Mouse (Mus musculus) liver, postnatal 0 days (tissue): Measurements from ENCODE around the gene Pou3f4.

ENCODE experiments used
- CTCF ChIP-seq: sonication (generic); IDR thresholded peaks from 2 replicates; pipeline ENCODE4 v1.5.1; 2016; ENCODE audit warnings: antibody characterized with exemption, low read depth
- EP300 ChIP-seq: IDR thresholded peaks from 2 replicates; pipeline ENCODE4 v1.6.1; 2016; ENCODE audit warnings: antibody characterized with exemption, low read depth, mild to moderate bottlenecking

DNA sequence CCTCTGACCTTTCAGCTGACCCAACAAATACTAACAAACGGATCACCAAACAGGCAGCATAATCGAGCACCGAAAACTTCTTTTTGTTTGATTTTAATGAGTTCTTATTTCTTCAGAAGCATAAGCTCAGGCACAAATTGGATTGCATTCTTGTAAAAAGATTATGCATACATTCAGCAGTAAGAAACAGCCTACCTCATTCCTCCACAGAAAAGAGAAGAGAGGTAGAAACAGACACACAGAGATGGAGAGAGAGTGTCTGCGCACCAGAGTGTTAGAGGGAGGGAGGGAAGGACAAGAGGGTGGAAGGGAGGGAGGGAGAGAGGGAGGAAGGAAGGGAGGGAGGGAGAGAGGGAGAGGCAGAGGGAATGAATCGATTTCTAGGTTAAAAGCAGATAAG is 2.0 kb upstream of the Pou3f4 start:
- TF ChIP-seq CTCF (no peak), EP300 (no peak)
